Mouse (Mus musculus): ENCODE results near the gene Adk. TPM values are rescaled to one million over a fixed set of nuclear protein-coding genes. Genes with fewer than 3 reads are reported as not detected.

The Adk gene
- polyA plus RNA-seq, 1 experiment from 2014 or later = 40.0 TPM

DNA sequence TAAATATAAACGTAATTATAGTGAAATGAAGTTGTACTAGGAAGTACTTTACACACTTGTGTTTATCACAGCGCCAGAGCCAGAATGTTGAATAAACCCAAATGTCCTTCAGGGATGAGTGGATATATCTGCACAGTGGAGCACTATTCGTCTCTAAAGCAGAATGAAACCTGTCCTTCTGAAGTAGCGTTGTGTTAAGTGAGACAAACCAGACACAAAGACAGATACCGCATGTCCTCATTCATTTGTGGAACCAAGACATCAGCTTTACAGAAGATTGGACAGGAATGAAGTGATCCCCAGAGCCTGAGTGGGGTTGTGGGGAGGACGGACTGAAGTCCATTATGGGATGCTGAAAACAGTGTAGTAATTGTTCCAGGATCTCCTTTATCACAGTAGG lies 126.0 kb downstream of the Adk start:
- no peaks in the 10 kb centered on the region for H3K4me1 ChIP-seq
- 79% methylated on average over 6 of the region's 6 CpGs for WGBS
- H3K27me3 ChIP-seq (replicated peaks) = no peaks in the 10 kb centered on the region
- H3K9ac ChIP-seq (replicated peaks) = no peak overlapping the region
- no peak overlapping the region for H3K27ac ChIP-seq (replicated peaks)
- ATAC-seq (ENCODE audit: low FRiP score) = no peak
- no peak overlapping the region for H3K4me2 ChIP-seq
- no peaks in the 10 kb centered on the region for H3K36me3 ChIP-seq
- no peak overlapping the region for H3K4me3 ChIP-seq (replicated peaks)
- no peaks in the 10 kb centered on the region for H3K9me3 ChIP-seq (replicated peaks)

DNA sequence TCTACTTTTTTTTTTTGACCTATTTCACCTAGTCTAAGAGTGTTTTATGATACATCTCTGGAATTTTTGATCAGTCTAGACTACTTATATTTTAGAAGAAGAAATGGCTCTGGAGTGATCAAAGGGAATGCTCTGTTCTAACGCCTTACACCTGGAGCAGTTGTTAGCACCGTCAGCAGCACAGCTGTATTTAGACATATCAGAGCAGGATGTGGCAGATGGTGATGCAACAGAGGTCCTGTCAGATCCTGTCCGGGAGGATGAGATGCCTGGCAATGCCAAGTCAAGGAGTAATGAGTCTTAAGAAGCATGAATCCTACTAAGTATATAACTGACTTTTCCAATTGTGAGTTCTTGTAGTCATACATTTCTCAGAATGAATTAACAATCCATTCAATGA lies 128.7 kb downstream of the Adk start:
- no peak for ATAC-seq (ENCODE audit: low FRiP score)
- WGBS = 79% methylated on average over 3 of the region's 3 CpGs
- no peaks in the 10 kb centered on the region for H3K27me3 ChIP-seq (replicated peaks)
- no peak overlapping the region for H3K4me2 ChIP-seq
- H3K4me3 ChIP-seq (replicated peaks) = no peak overlapping the region
- no peaks in the 10 kb centered on the region for H3K9me3 ChIP-seq (replicated peaks)
- H3K27ac ChIP-seq (replicated peaks) = no peak overlapping the region
- no peaks in the 10 kb centered on the region for H3K36me3 ChIP-seq
- no peak overlapping the region for H3K9ac ChIP-seq (replicated peaks)
- H3K4me1 ChIP-seq = no peaks in the 10 kb centered on the region

DNA sequence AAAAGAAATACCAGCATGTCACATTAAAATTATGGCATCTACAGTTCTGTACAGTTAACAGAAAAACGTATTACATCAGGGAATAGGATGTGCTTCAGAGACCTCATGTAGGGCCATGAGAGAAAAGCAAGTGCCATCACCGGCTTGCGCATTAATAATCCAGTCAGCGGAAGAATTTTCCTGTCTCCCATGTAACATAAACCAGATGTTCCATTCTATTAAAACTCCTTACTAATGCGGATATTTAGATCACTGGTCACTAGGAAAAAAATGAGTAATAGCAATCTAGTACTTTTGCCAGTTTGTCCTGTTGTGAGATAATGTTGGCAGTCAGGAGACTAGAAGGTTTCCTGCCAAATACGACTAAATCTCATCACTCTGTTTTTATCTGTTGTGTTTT lies 139.6 kb downstream of the Adk start:
- H3K36me3 ChIP-seq = no peaks in the 10 kb centered on the region
- no peaks in the 10 kb centered on the region for H3K27me3 ChIP-seq (replicated peaks)
- H3K4me2 ChIP-seq = no peak overlapping the region
- 62% methylated on average over 6 of the region's 6 CpGs for WGBS
- H3K4me3 ChIP-seq (replicated peaks) = no peak overlapping the region
- H3K9me3 ChIP-seq (replicated peaks) = no peaks in the 10 kb centered on the region
- no peak overlapping the region for H3K27ac ChIP-seq (replicated peaks)
- H3K9ac ChIP-seq (replicated peaks) = no peak overlapping the region
- ATAC-seq (ENCODE audit: low FRiP score) = no peak
- H3K4me1 ChIP-seq = peaks cover 6% of the 10 kb centered on the region

DNA sequence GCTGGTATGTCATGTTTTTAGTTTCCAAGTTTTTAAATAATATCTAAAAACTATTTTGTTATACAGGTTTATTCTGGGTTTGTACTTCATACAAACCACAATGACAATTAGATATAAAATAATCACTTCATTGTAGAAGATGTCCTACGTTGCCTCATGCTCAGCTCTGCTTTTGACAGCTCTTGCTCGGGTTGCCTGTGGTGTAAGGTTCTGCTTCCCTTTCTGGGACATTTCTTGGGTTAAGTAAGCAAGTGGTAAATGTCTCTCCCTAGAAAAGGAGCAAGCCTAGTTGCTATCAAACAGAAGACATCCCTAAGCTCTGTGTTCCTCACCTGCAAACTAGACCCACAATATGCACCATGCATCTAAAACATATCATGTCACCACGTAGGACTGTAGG lies 140.4 kb downstream of the Adk start:
- 93% methylated on average over 3 of the region's 3 CpGs for WGBS
- Histone ChIP-seq H3K9me3 (replicated peaks) (no peaks in the 10 kb centered on the region), H3K4me3 (replicated peaks) (no peak overlapping the region), H3K27me3 (replicated peaks) (no peaks in the 10 kb centered on the region), H3K4me2 (no peak overlapping the region), H3K4me1 (peaks cover 6% of the 10 kb centered on the region), H3K36me3 (no peaks in the 10 kb centered on the region), H3K9ac (replicated peaks) (no peak overlapping the region), H3K27ac (replicated peaks) (no peak overlapping the region)
- ATAC-seq (ENCODE audit: low FRiP score) = no peak

DNA sequence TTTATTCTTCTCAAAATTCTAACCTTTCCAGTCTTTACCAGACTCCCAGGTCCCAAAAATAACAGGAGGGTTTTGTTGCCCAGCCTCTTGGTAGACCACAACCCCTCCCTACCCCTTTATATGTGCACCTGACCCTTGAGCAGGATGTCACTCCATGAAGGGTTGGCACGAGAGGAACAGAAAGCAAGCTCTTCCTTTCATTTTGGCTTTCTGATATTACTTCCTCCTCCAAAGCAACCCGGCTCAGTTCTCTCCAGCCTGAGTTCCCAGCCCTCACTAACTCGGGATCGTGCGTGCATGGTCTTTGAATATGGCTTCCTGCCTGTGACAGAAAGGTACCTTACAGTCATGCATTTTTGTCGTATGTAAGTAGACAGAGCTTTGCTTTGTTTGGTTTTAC lies 142.0 kb downstream of the Adk start:
- no peak overlapping the region for H3K4me2 ChIP-seq
- H3K4me1 ChIP-seq = peaks cover 6% of the 10 kb centered on the region
- H3K36me3 ChIP-seq = no peaks in the 10 kb centered on the region
- no peak overlapping the region for H3K4me3 ChIP-seq (replicated peaks)
- H3K27me3 ChIP-seq (replicated peaks) = no peaks in the 10 kb centered on the region
- 60% methylated on average over 6 of the region's 6 CpGs for WGBS
- no peaks in the 10 kb centered on the region for H3K9me3 ChIP-seq (replicated peaks)
- ATAC-seq (ENCODE audit: low FRiP score) = no peak
- H3K27ac ChIP-seq (replicated peaks) = 0 out of 2 replicates have a peak overlapping the region, but pooled peaks have one; percentile 2
- H3K9ac ChIP-seq (replicated peaks) = no peak overlapping the region

DNA sequence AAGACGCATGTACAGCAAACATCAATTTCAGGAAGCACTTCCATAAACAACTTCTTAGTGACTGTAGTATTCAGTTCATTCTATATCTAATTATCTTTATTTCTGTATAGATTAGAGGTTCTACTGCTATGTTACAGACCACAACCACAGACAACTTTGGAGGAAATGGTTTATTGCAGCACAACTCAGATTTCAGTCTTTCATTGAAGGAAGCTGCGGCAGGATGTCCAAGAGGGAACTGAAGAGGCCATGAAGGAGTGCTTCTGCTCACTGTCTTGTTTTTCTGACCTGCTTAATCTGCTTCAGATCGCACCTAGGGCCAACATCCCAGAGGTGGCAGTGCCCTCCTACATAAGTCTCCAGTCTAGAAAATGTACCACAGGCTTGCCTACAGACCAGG lies 148.5 kb downstream of the Adk start:
- Histone ChIP-seq H3K4me3 (replicated peaks) (no peak overlapping the region), H3K27me3 (replicated peaks) (no peaks in the 10 kb centered on the region), H3K4me2 (no peak overlapping the region), H3K9me3 (replicated peaks) (no peaks in the 10 kb centered on the region), H3K4me1 (no peaks in the 10 kb centered on the region), H3K9ac (replicated peaks) (no peak overlapping the region), H3K36me3 (no peaks in the 10 kb centered on the region), H3K27ac (replicated peaks) (no peak overlapping the region)
- WGBS = 93% methylated on average over 3 of the region's 3 CpGs
- no peak for ATAC-seq (ENCODE audit: low FRiP score)

DNA sequence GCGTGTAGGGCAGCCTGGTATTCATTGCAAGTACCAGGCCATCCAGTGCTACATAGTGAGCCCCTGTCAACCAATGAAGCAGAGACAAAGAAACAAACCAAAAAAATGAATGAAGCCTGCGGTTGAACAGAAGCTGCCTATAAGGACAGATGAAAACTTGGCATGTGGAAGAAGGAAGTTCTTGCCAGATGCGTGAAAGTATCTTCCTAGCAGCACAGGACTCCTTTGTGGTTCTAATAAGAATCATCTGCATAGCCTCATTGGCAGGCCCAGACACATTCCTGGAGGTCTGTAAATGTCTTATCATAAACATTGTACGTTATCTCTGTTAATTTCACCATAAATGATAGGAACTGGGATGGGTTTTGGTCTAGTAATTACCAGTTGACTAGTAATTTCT lies 154.1 kb downstream of the Adk start:
- ATAC-seq (ENCODE audit: low FRiP score) = no peak
- H3K9ac ChIP-seq (replicated peaks) = no peak overlapping the region
- no peaks in the 10 kb centered on the region for H3K27me3 ChIP-seq (replicated peaks)
- no peak overlapping the region for H3K4me2 ChIP-seq
- no peaks in the 10 kb centered on the region for H3K9me3 ChIP-seq (replicated peaks)
- WGBS = 87% methylated on average over 4 of the region's 4 CpGs
- no peaks in the 10 kb centered on the region for H3K36me3 ChIP-seq
- H3K4me3 ChIP-seq (replicated peaks) = no peak overlapping the region
- no peaks in the 10 kb centered on the region for H3K4me1 ChIP-seq
- no peak overlapping the region for H3K27ac ChIP-seq (replicated peaks)

DNA sequence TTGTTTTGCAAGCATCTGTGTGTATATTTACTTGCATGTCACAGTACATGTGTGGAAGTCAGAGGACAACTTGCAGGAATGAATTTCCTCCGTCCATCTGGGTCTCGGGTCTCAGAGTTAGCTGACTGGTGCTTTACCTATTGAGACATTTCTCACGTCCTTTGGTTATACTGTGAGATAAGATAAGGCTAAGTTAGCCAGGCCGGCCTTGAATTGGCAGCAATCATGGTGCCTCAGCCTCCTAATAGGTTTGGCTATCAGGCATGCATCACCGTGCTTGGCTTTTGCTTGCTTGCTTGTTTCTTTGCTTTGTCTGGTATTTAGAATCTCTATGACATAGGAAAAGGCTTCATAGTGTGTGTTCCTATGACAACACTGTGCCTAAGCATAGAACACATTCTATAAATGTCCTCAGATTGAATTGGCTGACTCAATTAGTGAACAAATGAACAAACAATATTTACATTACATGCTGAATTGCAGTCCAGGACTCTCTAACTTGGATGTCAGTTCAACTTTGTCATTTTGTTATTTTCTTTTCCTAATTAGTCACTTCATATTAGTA lies 169.3 kb downstream of the Adk start:
- Histone ChIP-seq H3K36me3 (no peaks in the 10 kb centered on the region), H3K4me3 (replicated peaks) (no peak overlapping the region), H3K4me1 (peaks cover 14% of the 10 kb centered on the region), H3K4me2 (no peak overlapping the region), H3K27ac (replicated peaks) (no peak overlapping the region), H3K9me3 (replicated peaks) (no peaks in the 10 kb centered on the region), H3K9ac (replicated peaks) (no peak overlapping the region), H3K27me3 (replicated peaks) (no peaks in the 10 kb centered on the region)
- ATAC-seq (ENCODE audit: low FRiP score) = no peak
- 86% methylated on average over 5 of the region's 5 CpGs for WGBS

DNA sequence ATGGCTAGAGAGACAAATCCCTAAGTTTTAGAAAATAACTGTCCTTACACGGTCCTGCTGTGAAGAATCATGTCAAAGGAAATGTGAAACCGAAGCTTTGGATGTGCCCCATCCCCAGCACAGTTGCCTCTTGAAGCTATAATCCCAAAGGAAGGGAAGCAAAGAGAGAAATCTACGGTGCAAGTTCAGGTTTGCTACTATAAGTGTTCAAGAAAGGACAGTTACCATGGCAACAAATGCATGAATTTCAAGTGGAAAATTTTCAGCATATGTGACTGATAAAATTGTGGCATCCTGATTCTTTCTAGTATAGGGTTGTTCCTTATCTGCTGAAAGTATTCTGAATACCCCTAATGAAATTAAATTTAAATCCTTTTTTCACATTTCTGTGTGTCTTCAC lies 169.8 kb downstream of the Adk start:
- Histone ChIP-seq H3K36me3 (no peaks in the 10 kb centered on the region), H3K4me1 (peaks cover 14% of the 10 kb centered on the region), H3K9me3 (replicated peaks) (no peaks in the 10 kb centered on the region), H3K27me3 (replicated peaks) (no peaks in the 10 kb centered on the region), H3K27ac (replicated peaks) (no peak overlapping the region), H3K4me3 (replicated peaks) (no peak overlapping the region), H3K9ac (replicated peaks) (no peak overlapping the region), H3K4me2 (no peak overlapping the region)
- no peak for ATAC-seq (ENCODE audit: low FRiP score)
- WGBS = 54% methylated on average over 3 of the region's 3 CpGs

DNA sequence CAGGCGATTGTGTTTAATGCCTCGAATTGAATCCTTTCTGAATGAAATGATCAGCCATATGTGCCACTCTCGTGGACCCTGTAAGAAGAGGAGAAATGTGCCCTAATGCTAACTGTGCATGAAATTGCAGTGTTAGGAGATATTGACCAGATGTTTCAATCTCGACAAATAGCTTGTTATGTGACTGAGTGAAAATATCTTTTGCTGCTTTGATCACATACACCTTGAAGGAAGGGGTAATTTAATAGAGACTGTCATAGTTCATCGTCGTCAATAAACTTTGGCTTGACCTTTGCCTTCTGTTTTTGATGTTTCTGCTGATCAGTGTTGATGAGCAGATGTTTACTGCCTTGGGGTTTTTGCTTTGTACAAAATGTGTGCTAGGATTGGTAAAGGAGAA lies 171.1 kb downstream of the Adk start:
- peaks cover 14% of the 10 kb centered on the region for H3K4me1 ChIP-seq
- H3K9ac ChIP-seq (replicated peaks) = no peak overlapping the region
- no peaks in the 10 kb centered on the region for H3K36me3 ChIP-seq
- H3K9me3 ChIP-seq (replicated peaks) = no peaks in the 10 kb centered on the region
- ATAC-seq (ENCODE audit: low FRiP score) = no peak
- 0 out of 2 replicates have a peak overlapping the region, but pooled peaks have one; percentile 10 for H3K27ac ChIP-seq (replicated peaks)
- WGBS = 48% methylated on average over 6 of the region's 6 CpGs
- H3K4me2 ChIP-seq = no peak overlapping the region
- H3K4me3 ChIP-seq (replicated peaks) = no peak overlapping the region
- H3K27me3 ChIP-seq (replicated peaks) = no peaks in the 10 kb centered on the region

DNA sequence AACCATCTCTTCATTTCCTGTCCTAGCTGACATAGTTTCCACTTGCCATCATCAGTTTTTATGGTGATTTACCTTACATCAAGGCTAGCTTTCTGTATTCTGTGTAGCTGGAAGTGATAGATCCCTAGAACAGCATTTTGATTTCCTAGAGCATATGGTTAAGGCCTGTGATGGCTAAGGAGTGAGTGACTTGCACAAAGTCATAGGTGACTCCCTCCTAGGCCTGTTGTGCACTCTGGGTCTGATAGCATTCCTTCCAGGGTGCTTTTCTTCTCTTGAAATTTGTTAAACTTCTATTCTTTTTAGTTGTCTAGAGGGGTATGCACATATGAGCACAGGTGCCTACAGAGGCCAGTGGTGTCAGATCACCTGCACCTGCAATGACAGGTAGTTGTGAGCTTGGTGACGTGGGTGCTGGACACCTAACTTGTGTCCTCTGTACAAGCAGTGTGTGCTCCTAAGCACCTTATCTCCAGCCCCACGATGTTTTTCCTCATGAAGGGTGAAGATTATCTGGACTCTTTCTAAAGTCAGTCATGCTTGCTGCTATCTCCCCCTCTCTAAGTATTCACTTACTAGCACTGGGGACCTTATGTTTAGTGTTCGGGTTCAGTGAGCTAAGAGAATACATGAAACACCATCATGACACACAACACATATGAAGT lies 171.7 kb downstream of the Adk start:
- H3K9ac ChIP-seq (replicated peaks) = no peak overlapping the region
- no peak overlapping the region for H3K4me2 ChIP-seq
- H3K27ac ChIP-seq (replicated peaks) = no peak overlapping the region
- no peaks in the 10 kb centered on the region for H3K36me3 ChIP-seq
- H3K4me1 ChIP-seq = peaks cover 14% of the 10 kb centered on the region
- H3K27me3 ChIP-seq (replicated peaks) = no peaks in the 10 kb centered on the region
- WGBS = 94% methylated on average over 3 of the region's 3 CpGs
- H3K9me3 ChIP-seq (replicated peaks) = no peaks in the 10 kb centered on the region
- no peak overlapping the region for H3K4me3 ChIP-seq (replicated peaks)
- no peak for ATAC-seq (ENCODE audit: low FRiP score)

DNA sequence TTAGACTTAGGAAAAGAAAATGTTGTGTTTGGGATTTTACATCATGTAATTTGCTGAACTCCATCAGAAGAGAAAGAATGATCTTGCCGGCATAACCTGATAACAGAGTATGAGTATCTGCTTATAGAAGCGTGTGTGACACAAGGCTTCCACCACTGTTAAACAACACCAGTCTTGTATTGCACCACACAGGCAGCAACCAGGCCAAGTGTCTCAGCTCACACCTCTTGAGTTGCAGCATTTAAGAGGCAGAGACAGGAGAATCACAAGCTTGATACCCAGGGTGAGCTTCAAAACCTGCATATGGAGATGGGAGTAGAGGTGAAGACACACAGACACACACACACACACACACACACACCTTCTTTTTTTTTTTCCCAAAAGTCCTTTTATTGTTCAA lies 184.7 kb downstream of the Adk start:
- Histone ChIP-seq H3K36me3 (no peaks in the 10 kb centered on the region), H3K9me3 (replicated peaks) (no peaks in the 10 kb centered on the region), H3K4me1 (no peaks in the 10 kb centered on the region), H3K27me3 (replicated peaks) (no peaks in the 10 kb centered on the region), H3K9ac (replicated peaks) (no peak overlapping the region), H3K4me2 (no peak overlapping the region), H3K27ac (replicated peaks) (no peak overlapping the region), H3K4me3 (replicated peaks) (no peak overlapping the region)
- WGBS = 89% methylated on average over 2 of the region's 2 CpGs
- no peak for ATAC-seq (ENCODE audit: low FRiP score)

Data from neural tube, embryonic 15.5 days (tissue).